Mouse (Mus musculus): ENCODE data around the gene Cnih3.
A peak's percentile ranks its signal among the peaks of the same experiment; 100 is the strongest.

Cnih3 gene

DNA sequence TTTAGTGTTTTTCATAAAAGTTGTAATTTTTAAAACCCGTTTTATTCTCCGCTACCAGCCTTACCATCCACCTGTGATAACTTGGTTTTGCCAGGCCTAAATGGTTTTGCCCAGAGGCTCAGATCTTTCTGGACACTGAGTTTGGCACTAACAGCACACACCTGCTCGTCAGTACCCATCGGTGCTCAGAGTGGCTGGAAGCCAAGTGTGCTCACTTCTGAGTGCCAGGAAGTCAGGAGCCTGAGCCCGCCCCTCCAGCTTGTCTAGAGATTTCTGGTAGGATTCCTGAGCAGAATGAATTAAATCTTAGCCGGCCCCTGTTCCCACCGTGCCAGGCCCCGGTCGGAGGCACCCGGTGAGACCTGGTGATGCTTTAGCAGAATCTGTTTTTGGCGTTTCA is 54.9 kb downstream of the Cnih3 start:
- DNase-seq, result no peak

DNA sequence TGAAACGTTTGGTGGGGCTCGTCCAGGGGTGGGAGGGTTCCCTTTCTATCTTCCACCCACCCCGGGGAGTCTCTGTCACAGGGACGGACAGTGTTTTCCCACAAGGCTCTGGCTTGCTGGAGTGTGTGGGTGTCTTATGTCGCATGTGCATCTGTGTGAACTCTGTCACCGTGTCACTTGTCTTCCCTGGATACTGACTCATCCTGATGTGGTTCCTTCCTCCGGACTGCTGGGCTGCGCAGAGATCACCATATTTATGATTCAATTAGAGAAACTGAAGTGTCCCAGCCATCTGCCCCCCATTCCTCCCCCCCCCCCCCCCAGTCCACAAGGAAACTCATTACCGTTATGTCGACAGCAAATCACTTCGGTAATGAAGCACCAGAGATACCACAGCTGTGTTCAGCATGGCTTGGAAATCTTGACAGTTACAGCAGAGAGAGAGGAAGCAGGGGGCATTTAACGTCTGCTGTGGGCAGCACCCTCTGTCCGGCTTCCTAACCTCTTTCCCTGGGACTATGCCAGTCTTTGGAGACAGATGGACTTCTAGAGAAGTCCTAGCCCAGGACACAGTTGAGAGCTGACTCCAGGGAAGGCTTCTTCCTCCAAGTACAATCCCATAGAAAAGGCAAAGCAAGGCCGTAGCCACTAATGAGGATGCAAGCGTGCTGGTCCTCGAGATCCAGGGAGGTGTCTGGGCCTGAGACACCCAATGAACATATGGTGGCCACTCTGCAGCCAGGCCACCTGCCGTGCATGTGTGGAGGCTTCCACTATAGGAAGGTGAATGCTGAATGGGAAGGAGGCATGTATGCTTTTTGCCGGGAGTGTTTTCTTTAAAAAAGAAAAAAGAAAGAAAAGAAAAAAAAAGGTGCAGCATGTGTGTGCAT is 55.9 kb downstream of the Cnih3 start:
- no peak for DNase-seq

DNA sequence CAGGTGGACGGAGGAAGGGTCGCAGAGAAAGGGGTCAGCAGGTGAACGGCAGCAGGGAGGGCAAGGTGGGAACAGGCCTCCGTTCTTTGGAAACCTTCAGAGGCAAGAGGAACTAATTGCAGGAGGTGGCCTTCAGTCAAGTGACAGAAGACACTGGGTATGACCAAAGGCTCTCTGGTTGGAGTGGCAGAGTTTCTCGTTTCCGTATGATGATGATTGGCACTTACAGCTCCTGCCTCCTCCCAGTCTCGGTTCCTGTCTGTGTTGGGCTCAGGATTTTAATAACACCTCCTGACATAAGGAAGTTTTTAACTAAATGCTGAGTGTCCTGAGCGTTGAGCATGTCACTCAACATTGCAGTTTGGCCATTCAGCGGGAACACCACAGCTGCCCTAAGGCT is 57.3 kb downstream of the Cnih3 start:
- DNase-seq, result no peak

DNA sequence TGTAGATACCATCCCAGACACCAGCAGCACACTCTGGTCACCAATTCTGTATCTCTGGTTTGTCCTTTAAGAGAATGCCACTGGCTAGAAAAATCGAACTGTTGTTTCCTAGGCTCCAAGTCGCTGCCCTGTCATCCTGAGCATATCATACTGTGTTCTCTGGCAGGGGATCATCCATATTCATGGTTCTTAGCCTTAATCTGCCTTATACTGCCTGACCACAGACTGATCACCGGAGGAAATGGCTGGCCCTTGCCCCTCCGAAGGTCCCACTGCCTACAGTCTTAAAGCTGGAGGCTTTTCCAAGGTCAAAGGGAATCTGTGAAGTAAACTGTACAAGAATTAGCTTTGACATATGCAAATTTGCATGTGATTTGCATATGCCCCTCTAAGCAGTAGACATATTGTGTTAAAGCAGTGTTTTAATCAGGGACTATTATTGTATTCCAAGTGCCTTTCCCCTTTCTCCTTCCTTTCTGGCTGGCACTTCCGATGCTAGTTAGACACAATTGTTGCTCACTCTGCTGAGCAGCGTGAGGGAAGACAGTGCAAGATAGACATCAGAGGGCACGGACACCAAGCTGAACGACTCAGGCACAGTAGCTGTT is 58.3 kb downstream of the Cnih3 start:
- no peak for DNase-seq

DNA sequence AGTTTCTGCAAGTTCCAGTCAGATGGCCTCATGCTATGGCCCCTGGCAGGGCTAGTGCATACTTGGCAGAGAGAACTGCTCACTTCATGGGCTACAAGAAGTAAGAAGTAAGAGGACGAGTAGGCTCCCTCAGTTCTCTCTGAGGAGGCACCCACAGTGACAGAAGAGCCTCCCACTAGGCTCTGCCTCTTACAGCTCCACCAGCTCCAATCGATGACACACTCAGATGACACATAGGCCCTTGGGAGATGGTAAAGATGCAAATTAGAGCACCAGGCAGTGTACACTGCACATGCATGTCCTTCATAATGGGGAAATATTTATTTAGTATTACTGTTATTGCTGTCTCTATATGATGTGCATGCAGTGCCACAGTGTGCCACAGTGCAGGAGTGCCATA is 62.6 kb downstream of the Cnih3 start:
- DNase-seq, result no peak

DNA sequence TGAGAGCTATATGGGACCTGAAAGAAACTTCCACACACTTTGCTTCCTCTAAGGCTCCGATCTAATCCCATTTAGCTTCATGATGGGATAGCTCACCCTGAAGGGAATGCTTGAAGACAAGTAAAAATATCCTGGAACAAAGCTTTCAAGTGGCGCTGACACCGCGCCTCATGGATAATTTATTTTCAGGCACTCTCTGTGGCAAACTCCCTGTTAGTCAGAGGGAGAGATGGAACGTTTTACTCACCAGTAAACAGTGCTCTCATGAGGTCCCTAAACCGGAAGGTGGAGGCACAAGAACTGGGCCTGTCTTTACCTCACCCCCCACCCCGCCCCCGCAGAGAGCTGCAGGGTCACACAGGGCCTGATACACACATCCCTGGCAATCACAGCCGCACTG is 64.4 kb downstream of the Cnih3 start:
- no peak for DNase-seq

DNA sequence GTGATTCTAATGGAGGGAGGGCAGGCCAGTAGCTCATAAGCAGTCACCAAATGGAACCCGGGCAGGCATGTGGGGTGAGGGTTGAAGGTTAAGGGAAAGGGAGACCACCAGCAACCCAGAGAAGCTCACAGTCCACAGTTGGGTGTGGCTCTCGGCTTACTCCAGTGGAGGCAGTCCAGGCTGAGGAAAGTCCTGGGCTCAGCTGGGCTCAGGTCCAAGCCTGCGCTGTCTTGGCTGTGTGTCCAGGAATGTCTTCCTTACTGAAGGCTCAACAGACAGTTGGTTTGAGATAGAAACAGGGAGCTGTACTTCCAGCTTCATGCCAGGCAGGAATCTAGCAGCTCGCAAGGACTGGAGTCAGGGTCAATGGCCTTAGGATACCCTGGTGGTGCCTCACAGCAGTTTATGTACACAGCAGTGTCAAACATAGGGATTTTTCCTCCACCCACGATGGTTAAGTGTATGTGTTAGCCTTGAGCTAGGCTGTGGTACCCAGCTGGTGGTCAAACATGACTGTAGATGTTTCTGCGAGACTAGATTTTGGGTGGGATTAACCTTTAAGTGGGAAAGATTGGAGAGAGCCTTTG is 65.6 kb downstream of the Cnih3 start:
- DNase-seq, result no peak

DNA sequence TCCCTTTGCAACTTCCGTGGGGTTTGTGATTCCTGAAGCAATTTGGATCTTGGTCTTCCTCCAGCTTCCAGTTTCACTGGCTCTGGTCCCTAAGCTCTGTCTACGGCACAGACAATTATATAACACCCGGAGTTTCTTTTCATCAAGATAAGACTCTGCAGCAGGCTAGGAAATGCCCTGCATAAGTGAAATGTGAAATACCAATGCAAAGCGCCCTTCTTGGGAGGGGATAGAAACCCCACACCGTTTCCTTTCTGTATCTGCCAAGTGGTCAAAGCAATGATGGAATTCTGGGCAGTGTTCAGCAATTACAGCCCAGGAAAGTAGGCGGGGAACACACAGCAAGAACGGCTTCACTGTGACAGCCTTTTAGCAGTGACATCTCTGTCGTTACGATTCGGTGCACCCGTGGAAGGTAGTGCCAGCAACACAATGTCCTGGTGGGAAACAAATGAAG is 67.7 kb downstream of the Cnih3 start:
- DNase-seq, result no peak

DNA sequence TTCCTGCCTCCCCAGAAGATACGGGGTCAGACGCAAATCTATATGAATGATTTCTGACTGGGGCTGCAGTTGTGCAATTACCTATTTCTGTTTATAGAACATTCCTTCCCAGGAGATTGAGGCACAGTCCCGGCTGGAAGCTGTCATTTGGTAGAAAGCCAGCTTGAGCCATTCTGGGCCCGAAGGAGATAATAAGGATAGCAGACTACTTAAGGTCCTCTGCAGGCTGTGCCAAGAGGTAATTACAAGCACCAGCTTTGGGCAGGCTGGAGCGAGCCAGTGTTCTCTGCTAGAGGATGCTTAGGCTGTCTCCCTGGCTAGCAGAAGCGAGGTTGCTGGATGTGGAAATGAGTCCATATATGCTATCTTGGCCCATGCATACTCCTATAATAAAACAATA is 70.4 kb downstream of the Cnih3 start:
- no peak for DNase-seq

DNA sequence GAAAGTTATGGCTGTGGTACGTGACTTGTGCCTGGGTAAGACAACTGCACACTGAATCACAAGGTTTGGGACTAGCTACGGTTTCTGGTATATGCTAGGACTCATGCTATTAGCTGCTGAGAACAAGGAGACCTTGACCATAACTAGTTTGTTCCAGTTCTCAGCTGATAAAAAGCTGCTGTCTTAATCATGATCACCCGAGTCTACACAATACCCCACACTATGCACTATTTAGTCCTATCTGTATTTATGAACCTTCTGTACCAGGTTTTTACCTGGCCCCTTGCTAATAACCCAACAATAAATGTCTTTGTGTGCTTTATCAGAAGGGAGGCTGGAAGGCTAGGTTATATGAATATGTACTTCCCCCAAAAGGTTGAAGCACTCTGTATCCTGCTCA is 72.5 kb downstream of the Cnih3 start:
- DNase-seq, result no peak

DNA sequence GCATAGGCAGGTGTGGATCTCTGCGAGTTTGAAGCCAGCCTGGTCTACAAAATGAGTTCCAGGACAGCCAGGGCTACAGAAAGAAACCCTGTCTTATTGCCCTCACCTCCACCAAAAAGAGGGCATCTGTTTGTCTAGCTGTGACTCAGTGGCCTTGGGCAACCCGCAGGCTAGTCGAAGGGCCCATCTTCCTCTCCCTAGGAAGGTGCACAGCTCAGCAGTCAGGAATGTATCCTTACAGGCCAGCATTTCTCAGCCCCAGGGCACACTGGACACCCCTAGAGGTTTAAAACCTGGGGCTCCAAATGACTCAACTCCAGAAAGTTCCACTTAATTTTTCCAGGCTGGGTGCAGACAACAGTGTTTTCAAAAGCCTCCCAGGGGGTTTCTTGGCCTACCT is 73.0 kb downstream of the Cnih3 start:
- DNase-seq, result no peak

DNA sequence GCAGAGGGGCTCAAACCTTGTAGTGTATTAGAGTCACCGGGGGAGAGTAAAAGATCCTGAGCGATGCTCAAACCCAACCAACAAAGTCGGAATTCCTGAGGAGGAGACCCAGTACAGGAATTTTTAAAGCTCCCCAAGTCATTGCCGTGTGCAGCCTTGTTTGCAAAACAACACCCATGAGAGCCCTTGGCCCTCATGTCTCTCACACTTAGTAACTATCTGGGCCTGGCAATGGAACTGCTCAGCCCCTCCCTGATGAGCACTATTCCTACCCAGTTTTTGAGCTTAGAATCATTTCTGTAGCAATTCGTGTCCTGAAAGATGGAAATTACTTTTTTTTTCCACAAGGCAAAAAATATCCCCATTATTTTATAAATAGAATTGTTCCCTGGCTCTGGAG is 74.0 kb downstream of the Cnih3 start:
- no peak for DNase-seq

DNA sequence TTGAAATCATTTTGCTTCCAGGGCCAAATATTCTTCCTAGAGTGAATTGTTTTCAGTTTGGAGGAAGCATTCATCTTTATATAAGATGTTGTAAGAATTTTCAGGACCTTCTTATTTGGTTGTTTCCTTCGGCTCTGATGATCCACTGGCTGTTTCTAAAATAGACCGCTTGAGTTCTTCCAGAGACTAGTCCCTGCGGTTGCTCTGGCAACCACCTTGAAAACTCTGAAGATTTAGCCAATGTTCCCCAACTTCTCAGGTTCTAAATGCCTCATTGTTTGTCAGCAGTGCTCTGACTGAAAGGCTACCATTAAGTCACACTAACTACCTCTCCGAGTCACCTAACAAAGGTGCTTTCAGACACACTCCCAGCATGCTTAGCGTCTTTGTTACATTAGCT is 80.8 kb downstream of the Cnih3 start:
- no peak for DNase-seq

DNA sequence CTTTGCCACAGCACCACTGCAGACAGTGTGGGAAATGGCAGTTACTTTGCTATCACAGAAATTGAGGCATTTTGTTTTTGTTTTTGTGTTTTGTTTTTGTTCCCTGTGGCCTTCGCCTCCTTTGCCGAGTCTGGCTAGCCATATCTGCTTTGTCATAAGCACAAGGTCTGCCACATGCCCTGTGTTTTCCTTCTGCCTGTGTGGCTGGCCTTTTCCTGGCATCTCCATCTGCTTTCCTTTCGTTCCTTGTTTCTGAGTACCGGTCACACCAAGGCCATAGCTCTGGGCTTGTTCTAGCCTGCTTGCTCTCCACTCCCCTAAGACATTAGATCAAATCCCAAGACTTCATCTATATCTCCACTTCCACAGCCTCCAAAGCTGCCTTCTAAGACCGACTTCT is 83.0 kb downstream of the Cnih3 start:
- no peak for DNase-seq

DNA sequence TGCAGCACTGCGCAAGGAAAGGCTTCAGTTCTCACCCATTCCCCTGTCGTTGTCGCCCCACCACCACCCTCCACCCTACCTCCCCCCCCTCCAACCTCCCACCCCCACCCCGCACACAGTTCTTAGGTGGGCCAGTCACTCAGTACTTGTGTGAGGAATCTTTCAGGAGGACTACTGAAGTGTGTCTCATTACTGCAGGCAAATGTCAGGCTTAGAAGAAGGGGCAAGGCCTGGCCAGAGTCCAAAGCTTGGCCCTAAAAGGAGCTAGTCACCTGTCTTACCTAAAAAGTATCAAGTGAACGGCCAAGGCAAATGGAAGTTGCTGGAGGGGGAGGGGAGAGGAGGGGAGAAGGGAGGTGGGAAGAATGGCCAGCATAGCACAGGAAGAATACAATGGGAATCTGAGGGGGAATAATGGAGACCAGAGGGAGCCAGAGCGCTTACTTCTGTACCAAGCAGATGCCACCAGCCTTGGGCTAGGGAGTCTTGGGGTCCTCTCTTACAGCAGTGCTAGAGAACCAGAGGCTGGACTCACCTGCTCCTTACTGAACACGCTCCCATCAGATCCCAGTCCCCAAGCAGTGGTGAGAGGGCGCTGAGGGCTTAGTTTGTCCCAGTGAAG is 88.7 kb downstream of the Cnih3 start:
- no peak for DNase-seq

DNA sequence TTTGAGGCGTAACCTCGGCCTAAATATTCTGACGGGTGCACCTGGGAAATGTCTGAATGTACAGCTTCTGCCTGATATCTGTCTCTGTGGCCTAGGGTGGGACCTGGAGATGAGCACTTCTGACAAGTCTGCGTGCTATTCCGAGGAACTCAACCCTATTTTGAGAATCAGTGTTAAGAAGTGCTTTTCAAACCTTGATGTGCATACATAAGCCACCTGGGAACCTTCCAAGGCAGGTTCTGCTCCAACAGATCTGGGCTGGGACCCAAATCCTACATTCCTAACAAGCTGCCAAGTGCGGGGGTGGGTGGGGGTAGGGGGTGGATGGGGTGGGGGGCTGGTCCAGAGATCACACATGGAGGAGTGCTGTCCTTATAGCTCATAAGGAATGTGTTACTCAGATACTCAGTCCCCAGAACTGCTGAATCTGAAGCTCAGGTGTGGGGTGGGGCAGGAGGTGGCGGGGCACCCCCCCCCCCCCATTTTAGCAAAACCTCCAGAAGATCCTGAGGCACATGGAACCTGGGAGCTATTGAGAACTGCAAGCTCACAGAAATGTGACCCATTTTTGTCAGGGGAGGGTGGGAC is 89.3 kb downstream of the Cnih3 start:
- no peak for DNase-seq

DNA sequence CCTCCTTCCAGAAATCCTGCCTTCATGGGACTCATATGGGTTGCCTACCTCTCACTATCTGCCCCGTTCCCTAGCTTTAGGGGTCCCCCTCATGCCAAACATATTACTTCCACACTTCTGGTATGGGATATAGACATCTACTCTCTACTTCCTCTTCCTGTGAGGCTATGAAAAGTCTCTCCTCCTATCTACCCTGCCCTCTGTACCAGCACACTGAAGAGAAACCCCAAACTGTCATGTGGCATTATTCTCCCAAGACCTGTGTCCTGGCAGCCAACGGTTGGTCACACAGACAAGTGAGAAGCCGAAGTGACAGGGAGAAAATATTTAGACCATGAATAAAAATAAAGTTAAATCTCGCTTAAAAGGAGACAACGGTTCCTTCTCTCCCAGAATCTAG is 92.6 kb downstream of the Cnih3 start:
- DNase-seq, result no peak

DNA sequence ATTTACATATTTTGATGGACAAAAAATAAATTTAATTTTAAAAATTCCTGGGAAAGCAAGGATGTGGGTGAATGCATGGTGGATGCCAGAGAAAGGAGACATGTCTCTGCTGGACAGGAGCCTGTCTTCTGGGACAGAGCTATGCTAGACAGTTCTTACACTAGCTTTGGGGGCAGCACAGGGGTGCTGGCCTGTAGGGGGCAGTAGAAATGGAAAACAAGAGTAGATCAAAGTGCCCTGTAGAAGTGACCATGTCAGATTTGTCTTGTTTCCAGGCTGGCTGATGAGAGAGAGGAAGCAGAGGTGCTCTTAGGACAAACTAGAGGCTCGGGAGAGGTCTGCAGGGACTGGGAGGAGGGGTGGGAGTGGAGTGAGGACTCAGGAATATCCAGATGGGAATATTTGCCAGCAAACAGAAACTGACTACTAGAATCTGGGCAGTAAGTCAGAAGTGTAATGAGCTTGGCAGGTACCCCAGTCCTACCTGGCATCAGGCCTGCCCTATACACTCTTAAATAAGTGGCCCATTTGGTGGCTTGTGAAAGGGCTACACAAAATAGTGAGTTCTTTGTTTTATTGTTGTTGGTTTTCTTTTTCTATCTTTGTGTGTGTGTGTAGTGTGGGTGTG is 93.3 kb downstream of the Cnih3 start:
- DNase-seq, result peak; percentile 6

DNA sequence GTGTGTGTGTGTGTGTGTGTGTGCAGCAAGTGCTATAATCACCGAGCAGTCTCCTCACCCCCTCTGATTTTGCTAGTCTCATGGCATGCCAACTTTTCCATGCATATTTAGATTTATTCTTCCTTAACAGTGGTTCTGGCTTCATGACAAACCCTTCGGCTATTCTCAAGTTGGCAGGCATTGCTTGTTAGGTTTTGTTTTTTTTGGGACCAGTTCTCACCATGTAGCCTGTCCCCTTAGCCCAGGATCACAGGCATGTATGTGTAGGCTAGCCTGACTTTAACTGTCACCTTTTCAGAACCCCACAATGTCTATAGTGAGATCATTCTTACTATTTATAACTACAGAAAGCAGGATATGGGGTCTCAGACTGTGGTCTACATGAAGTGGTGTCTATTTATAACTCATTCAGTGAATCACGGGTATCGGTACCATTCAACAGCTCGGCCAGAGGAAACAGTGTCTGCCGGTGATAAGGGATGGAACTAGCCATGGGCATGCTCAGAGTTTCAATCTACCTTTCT is 94.2 kb downstream of the Cnih3 start:
- no peak for DNase-seq

DNA sequence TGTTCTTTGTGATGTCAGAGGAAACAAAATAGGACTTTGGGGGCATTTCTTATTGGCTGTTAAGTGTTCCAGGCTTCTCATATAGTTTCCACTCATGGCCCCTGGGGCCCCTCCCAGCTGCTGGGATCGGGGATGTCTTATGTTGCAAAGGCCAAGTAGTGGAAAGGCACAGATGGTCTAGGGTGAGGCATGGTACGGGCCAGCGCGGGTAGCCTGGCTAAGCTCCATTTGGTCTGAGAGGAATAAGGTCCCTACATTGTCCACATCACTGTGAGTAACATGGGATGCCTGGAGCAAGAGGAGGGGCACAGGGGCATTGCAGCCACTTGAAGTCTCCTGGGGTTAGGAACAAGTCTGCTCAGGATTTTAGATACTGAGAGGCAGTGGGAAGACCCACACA is 95.1 kb downstream of the Cnih3 start:
- DNase-seq, result no peak

DNA sequence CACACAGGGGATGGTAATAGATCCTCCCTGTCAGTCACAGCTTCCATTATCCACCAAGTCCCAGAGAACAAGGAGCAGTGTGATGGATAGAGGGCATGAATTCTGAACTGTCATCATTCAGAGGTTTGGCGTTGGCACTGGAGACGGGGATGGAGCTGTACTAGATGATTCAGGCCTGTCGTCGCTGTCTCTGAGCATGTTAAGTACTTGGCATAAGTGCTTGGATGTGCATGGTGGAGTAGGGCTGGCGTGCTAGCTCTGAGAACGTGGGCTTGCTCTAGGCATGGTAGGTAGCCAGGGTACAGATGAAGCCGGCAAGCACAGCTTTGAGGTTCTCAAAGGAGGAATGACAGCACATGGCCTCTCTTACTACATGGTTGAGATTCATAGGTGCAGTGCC is 95.6 kb downstream of the Cnih3 start:
- DNase-seq, result no peak

DNA sequence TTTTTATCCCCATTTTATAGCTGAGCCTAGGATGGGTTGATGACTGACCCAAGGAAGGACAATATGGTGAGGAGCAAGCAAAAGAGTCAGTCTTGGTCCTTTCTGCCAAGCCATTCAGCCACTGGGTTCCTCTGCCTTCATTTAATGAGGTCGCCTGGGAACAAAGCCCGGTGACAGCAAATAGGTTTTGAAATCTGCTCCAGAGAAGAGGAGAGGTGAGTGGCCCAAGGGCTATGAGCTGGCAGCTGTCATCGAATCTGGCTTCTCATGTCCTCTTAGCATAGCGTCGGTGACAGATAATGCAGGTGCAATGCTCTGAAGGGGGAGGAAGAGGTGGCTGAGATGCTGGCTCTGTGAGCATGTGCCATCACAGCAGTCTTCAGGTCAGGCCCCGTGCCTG is 100.7 kb downstream of the Cnih3 start:
- no peak for DNase-seq

DNA sequence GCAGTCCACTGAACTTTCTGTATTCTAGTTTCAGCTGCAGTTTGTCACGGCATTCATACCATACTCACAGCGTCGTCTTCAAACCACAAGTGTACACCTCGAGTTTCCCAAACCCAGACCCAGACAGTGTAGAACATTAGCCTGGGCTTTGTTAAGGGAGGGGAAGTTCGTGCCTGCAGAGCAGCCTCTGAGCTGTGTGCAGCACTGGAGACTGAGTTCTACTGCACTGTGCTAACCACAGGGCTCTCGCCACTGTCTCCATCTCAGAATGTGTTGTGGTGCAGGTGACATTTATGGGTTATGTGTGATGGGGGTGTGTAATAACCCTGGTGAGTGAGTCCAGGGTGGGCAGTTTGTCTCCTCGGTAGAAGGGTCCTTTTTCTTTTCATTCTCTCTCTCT is 104.5 kb downstream of the Cnih3 start:
- DNase-seq, result no peak

Measured in thymus, postnatal 25 days (tissue).